Mouse (Mus musculus) lung, adult 2 months (tissue): ENCODE measurements around the gene Syt13. TPM values are rescaled to one million over a fixed set of nuclear protein-coding genes. Genes with fewer than 3 reads are reported as not detected.

ENCODE experiments used
- DNase-seq: peaks from one replicate; pipeline ENCODE4 v3.0.0; 2022
- H3K4me1 ChIP-seq: fragments of 200-500 bp; 2 replicates; pipeline ENCODE4 v1.6.1; 2011; ENCODE audit warnings: low read length; ENCODE audit not compliant: control insufficient read depth, insufficient read depth
- H3K4me3 ChIP-seq: fragments of 200-500 bp; replicated peaks from 2 replicates; pipeline ENCODE3; 2011; ENCODE audit warnings: low read depth, mild to moderate bottlenecking, control low read depth, low read length; ENCODE audit errors: extremely low read depth
- CTCF ChIP-seq: fragments of 200-500 bp; IDR thresholded peaks from 2 replicates; pipeline ENCODE4 v1.5.1; 2011; ENCODE audit warnings: mild to moderate bottlenecking, low read length, control low read depth; ENCODE audit not compliant: insufficient read depth
- POLR2A ChIP-seq: fragments of 200-500 bp; IDR thresholded peaks from 2 replicates; pipeline ENCODE4 v1.6.1; 2011; ENCODE audit warnings: low read depth, mild to moderate bottlenecking, control low read depth, low read length, borderline replicate concordance; ENCODE audit errors: extremely low read depth
- WGBS: fragments of 180-500 bp; shearing (Covaris S2); methylation state at CpG from one replicate; pipeline ENCODE4 v1.1.7; 2018; 5-methylcytosine and 5-hydroxymethylcytosine counted together
- polyA plus RNA-seq: library from polyadenylated mRNA; depleted of rRNA; stranded (reverse); fragments of >200 nt; gene quantifications from 2 replicates; pipeline ENCODE4 v1.2.3, GENCODE M21; 2012; rRNA removed

Syt13 gene
- polyA plus RNA-seq, 1 experiment, result 0.08 TPM

- WGBS, result 75% methylated on average over 7 of the region's 7 CpGs
- peak; percentile 43 for DNase-seq
- no peak for TF ChIP-seq POLR2A
- peak; percentile 37; the same call in 1 of the 2 replicates for TF ChIP-seq CTCF
- Histone ChIP-seq H3K4me1 (peaks cover 26% of the 10 kb centered on the region), H3K4me3 (no peak overlapping the region)
Measured at GRCm38 (mm10) chr2:92987108-92987618, 72.3 kb downstream of the Syt13 start.

- 9% methylated on average over 19 of the region's 19 CpGs for WGBS
- DNase-seq, result peak; percentile 72
- Histone ChIP-seq H3K4me1 (peaks cover 17% of the 10 kb centered on the region), H3K4me3 (peak overlapping the region; percentile 32)
- TF ChIP-seq CTCF (peak; percentile 62), POLR2A (peak; percentile 56; the same call in 1 of the 2 replicates)
Measured at GRCm38 (mm10) chr2:92987901-92988631, 73.2 kb downstream of the Syt13 start.

GRCm38 (mm10) chr2:92989593-92989992 lies 74.7 kb downstream of the Syt13 start:
- H3K4me3 ChIP-seq, result no peak overlapping the region
- 88% methylated on average over 9 of the region's 9 CpGs for WGBS
- DNase-seq, result no peak
- TF ChIP-seq POLR2A, result no peak
- no peak for TF ChIP-seq CTCF
- H3K4me1 ChIP-seq, result peaks cover 17% of the 10 kb centered on the region

- 88% methylated on average over 5 of the region's 5 CpGs for WGBS
- TF ChIP-seq CTCF (no peak), POLR2A (no peak)
- Histone ChIP-seq H3K4me1 (peaks cover 17% of the 10 kb centered on the region), H3K4me3 (no peak overlapping the region)
- DNase-seq, result no peak
Measured at GRCm38 (mm10) chr2:92991976-92992375, 77.1 kb downstream of the Syt13 start.

DNA sequence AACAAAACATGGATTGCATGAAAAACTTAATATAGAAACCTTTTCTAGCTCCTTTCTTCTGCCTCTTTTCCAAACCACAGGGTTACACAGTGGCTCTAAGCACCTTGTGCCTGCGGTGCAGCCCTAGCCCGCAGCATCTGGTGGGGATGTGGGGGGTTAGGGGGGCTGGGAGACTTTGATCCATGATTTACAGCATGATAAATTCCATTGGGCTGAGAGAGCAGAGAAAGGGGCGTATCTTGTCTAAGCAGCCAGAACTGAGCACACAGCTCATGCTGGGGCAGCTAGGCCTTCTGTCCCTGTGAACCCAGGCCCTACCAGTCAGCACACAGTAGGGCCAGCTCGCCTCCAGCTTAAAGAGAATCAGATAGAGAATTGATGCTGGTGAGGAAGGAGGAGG lies 90.1 kb downstream of the Syt13 start:
- no peak for TF ChIP-seq CTCF
- TF ChIP-seq POLR2A, result no peak
- no peak for DNase-seq
- H3K4me1 ChIP-seq, result no peaks in the 10 kb centered on the region
- no peak overlapping the region for H3K4me3 ChIP-seq
- WGBS, result 74% methylated on average over 4 of the region's 4 CpGs

Other genes starting within 250 kb of the Syt13 start
- gene Prdm11, start 131.1 kb downstream of the Syt13 start, polyA plus RNA-seq, result 12.3 and 14.1 TPM in 2 replicates